Mouse (Mus musculus) c-Kit-negative CD71-positive TER-119-positive erythroid progenitor cells, embryonic 14.5 days (primary cell): Measurements from ENCODE around the gene St3gal4.
"Not testable (repeated sequence)": the region's sequence is repeated elsewhere in the genome, so short reads cannot be mapped to it uniquely, and the experiment has no call there.

Experiments
- DNase-seq: peaks from one replicate; pipeline ENCODE4 v3.0.0-alpha.2; 2013; ENCODE audit warnings: low read depth, low spot score

The St3gal4 gene

GRCm38 (mm10) chr9:35119168-35119567, at the start of gene St3gal4:
TSS of gene St3gal4 (minus strand) at chr9:35119268.
- DNase-seq = peak; percentile 43

- DNase-seq = no peak
These were observed 47.9 kb upstream of the St3gal4 start for GRCm38 (mm10) chr9:35166798-35167635.

- DNase-seq = no peak
These were observed 47.2 kb upstream of the St3gal4 start for GRCm38 (mm10) chr9:35166144-35166797.

GRCm38 (mm10) chr9:35164142-35164874, 45.2 kb upstream of the St3gal4 start:
- no peak for DNase-seq

- no peak for DNase-seq
These were observed 44.1 kb upstream of the St3gal4 start for GRCm38 (mm10) chr9:35163011-35163690.

- no peak for DNase-seq
These were observed 42.7 kb upstream of the St3gal4 start for GRCm38 (mm10) chr9:35161721-35162120.

- DNase-seq = no peak
These were observed 41.6 kb upstream of the St3gal4 start for GRCm38 (mm10) chr9:35160662-35161061.

GRCm38 (mm10) chr9:35158477-35158876, 39.4 kb upstream of the St3gal4 start:
- no peak for DNase-seq

- DNase-seq = no peak
These were observed 37.8 kb upstream of the St3gal4 start for GRCm38 (mm10) chr9:35156862-35157261.

GRCm38 (mm10) chr9:35156002-35156710, 37.1 kb upstream of the St3gal4 start:
- no peak for DNase-seq

GRCm38 (mm10) chr9:35152923-35153322, 33.9 kb upstream of the St3gal4 start:
- no peak for DNase-seq

- DNase-seq = not testable (repeated sequence)
These were observed 29.8 kb upstream of the St3gal4 start for GRCm38 (mm10) chr9:35148822-35149221.

GRCm38 (mm10) chr9:35147261-35147660, 28.2 kb upstream of the St3gal4 start:
- DNase-seq = not testable (repeated sequence)

GRCm38 (mm10) chr9:35145829-35146228, 26.8 kb upstream of the St3gal4 start:
- DNase-seq = no peak

- no peak for DNase-seq
These were observed 26.1 kb upstream of the St3gal4 start for GRCm38 (mm10) chr9:35145118-35145517.

- no peak for DNase-seq
These were observed 23.2 kb upstream of the St3gal4 start for GRCm38 (mm10) chr9:35142221-35142620.

- DNase-seq = no peak
These were observed 20.2 kb upstream of the St3gal4 start for GRCm38 (mm10) chr9:35139231-35139744.

GRCm38 (mm10) chr9:35138029-35138428, 19.0 kb upstream of the St3gal4 start:
- DNase-seq = no peak

GRCm38 (mm10) chr9:35135575-35135974, 16.5 kb upstream of the St3gal4 start:
- no peak for DNase-seq

- DNase-seq = no peak
These were observed 12.7 kb upstream of the St3gal4 start for GRCm38 (mm10) chr9:35131637-35132397.
